In genomic region chr17:30805511-30806059, GRCm38 (mm10) we compare ENCODE assay signal across 17 mouse cellular contexts.
A peak's percentile ranks its signal among the peaks of the same experiment; 100 is the strongest.
DNase-seq lines count a peak whose midpoint lies in the region; ATAC-seq and TF ChIP-seq lines count a peak whose summit lies in the region.
"Had no signal": no experiment of that assay in that cellular context is flagged by ENCODE, and none has a peak within 500 bp of the region (broad histone marks: within the 10 kb centered on the region; RNA-seq: fewer than 3 reads in every experiment).

No protein-coding gene starts in this region.

- TF ChIP-seq CTCF in brain, embryonic 14.5 days (IDR thresholded peaks at IDR 0.05; ENCODE audit: borderline replicate concordance, extremely low read depth, insufficient read depth, insufficient read length): no peak
- TF ChIP-seq CTCF in left cerebral cortex, adult 2 months (IDR thresholded peaks at IDR 0.05): no peak

- no peak overlapping the region for H3K4me3 ChIP-seq in forebrain, embryonic 14.5 days (ENCODE audit: low read depth, low read length)
- no peak overlapping the region for H3K4me3 ChIP-seq in hindbrain, embryonic 14.5 days (replicated peaks; ENCODE audit: low read length)
- no peak overlapping the region for H3K4me3 ChIP-seq in midbrain, embryonic 14.5 days (replicated peaks; ENCODE audit: low read depth, low read length)
- H3K4me3 ChIP-seq in embryonic facial prominence, embryonic 10.5 days: no peak overlapping the region
- H3K4me3 ChIP-seq in left cerebral cortex, adult 2 months: no peak overlapping the region
- H3K4me3 ChIP-seq: heart, embryonic 12.5 days; limb, embryonic 15.5 days; myocyte had no signal

- H3K4me2 ChIP-seq in forebrain, embryonic 14.5 days (ENCODE audit: low read length): peak overlapping the region; percentile 20; the same call in 1 of the 2 replicates
- peak overlapping the region; percentile 12 for H3K4me2 ChIP-seq in hindbrain, embryonic 14.5 days (replicated peaks)
- peak overlapping the region; percentile 16; the same call in 1 of the 2 replicates for H3K4me2 ChIP-seq in midbrain, embryonic 14.5 days (ENCODE audit: low read length)
- H3K4me2 ChIP-seq: heart, embryonic 12.5 days; limb, embryonic 15.5 days had no signal

- H3K9me3 ChIP-seq in forebrain, embryonic 14.5 days (replicated peaks; ENCODE audit: control insufficient read depth, low read length): no peaks in the 10 kb centered on the region
- H3K9me3 ChIP-seq in hindbrain, embryonic 14.5 days (ENCODE audit: control insufficient read depth, low read length): no peaks in the 10 kb centered on the region
- no peaks in the 10 kb centered on the region for H3K9me3 ChIP-seq in midbrain, embryonic 14.5 days (ENCODE audit: control insufficient read depth, low read length)
- H3K9me3 ChIP-seq in embryonic facial prominence, embryonic 10.5 days: 0 out of 2 replicates have a peak, but pooled peaks cover 3% of the 10 kb centered on the region
- H3K9me3 ChIP-seq: heart, embryonic 12.5 days; limb, embryonic 15.5 days had no signal

- no peak for TF ChIP-seq POLR2A in brain, embryonic 14.5 days (IDR thresholded peaks at IDR 0.05; ENCODE audit: borderline replicate concordance, extremely low read depth, insufficient read depth, insufficient read length, poor library complexity, severe bottlenecking)

- H3K9ac ChIP-seq in forebrain, embryonic 14.5 days (ENCODE audit: low read length): 0 out of 2 replicates have a peak overlapping the region, but pooled peaks have one; percentile 0
- peak overlapping the region; percentile 16 for H3K9ac ChIP-seq in hindbrain, embryonic 14.5 days
- H3K9ac ChIP-seq in midbrain, embryonic 14.5 days (replicated peaks; ENCODE audit: low read length): no peak overlapping the region
- H3K9ac ChIP-seq: heart, embryonic 12.5 days; limb, embryonic 15.5 days had no signal

- peak overlapping the region; percentile 69; the same call in 1 of the 2 replicates for H3K27ac ChIP-seq in forebrain, embryonic 14.5 days (ENCODE audit: low read depth, low read length)
- H3K27ac ChIP-seq in hindbrain, embryonic 14.5 days: peak overlapping the region; percentile 77
- H3K27ac ChIP-seq in midbrain, embryonic 14.5 days (replicated peaks; ENCODE audit: low read depth, low read length): peak overlapping the region; percentile 79
- no peak overlapping the region for H3K27ac ChIP-seq in embryonic facial prominence, embryonic 10.5 days (replicated peaks)
- H3K27ac ChIP-seq in left cerebral cortex, adult 2 months: no peak overlapping the region
- H3K27ac ChIP-seq: limb, embryonic 15.5 days had no signal

- no peaks in the 10 kb centered on the region for H3K27me3 ChIP-seq in forebrain, embryonic 14.5 days (replicated peaks; ENCODE audit: control insufficient read depth, insufficient read depth, low read length)
- no peaks in the 10 kb centered on the region for H3K27me3 ChIP-seq in hindbrain, embryonic 14.5 days (ENCODE audit: control insufficient read depth, insufficient read depth, low read length)
- H3K27me3 ChIP-seq in midbrain, embryonic 14.5 days (ENCODE audit: control insufficient read depth, insufficient read depth, low read length): no peaks in the 10 kb centered on the region
- H3K27me3 ChIP-seq in embryonic facial prominence, embryonic 10.5 days (replicated peaks; ENCODE audit: low read depth, poor library complexity, severe bottlenecking): no peaks in the 10 kb centered on the region

- WGBS in forebrain, embryonic 14.5 days: 32% methylated on average over 12 of the region's 12 CpGs
- WGBS in hindbrain, embryonic 14.5 days: 17% methylated on average over 12 of the region's 12 CpGs
- 28% methylated on average over 12 of the region's 12 CpGs for WGBS in midbrain, embryonic 14.5 days
- WGBS in embryonic facial prominence, embryonic 10.5 days: 50% methylated on average over 12 of the region's 12 CpGs

- ATAC-seq in forebrain, embryonic 14.5 days: peak; percentile 45; the same call in 1 of the 2 replicates
- ATAC-seq in hindbrain, embryonic 14.5 days (ENCODE audit: low FRiP score): no peak
- no peak for ATAC-seq in midbrain, embryonic 14.5 days (ENCODE audit: low FRiP score, low TSS enrichment)

- peaks cover 20% of the 10 kb centered on the region for H3K4me1 ChIP-seq in forebrain, embryonic 14.5 days (ENCODE audit: control insufficient read depth, insufficient read depth, low read length)
- peaks cover 36% of the 10 kb centered on the region for H3K4me1 ChIP-seq in hindbrain, embryonic 14.5 days (replicated peaks; ENCODE audit: control insufficient read depth, insufficient read depth, low read length)
- peaks cover 39% of the 10 kb centered on the region for H3K4me1 ChIP-seq in midbrain, embryonic 14.5 days (ENCODE audit: control insufficient read depth, insufficient read depth, low read length)
- peaks cover 10% of the 10 kb centered on the region for H3K4me1 ChIP-seq in embryonic facial prominence, embryonic 10.5 days
- H3K4me1 ChIP-seq: heart, embryonic 12.5 days; limb, embryonic 15.5 days had no signal

- no peaks in the 10 kb centered on the region for H3K36me3 ChIP-seq in forebrain, embryonic 14.5 days (ENCODE audit: control insufficient read depth, insufficient read depth, low read length)
- no peaks in the 10 kb centered on the region for H3K36me3 ChIP-seq in hindbrain, embryonic 14.5 days (replicated peaks; ENCODE audit: control insufficient read depth, insufficient read depth)
- H3K36me3 ChIP-seq in midbrain, embryonic 14.5 days (ENCODE audit: control insufficient read depth, insufficient read depth, low read length): no peaks in the 10 kb centered on the region
- no peaks in the 10 kb centered on the region for H3K36me3 ChIP-seq in embryonic facial prominence, embryonic 10.5 days (replicated peaks)
- H3K36me3 ChIP-seq: heart, embryonic 12.5 days; limb, embryonic 15.5 days had no signal

- peak; percentile 65 for DNase-seq in brain, embryonic 14.5 days (ENCODE audit: low read depth)
- peak; percentile 58 for DNase-seq in forebrain, embryonic 14.5 days (ENCODE audit: low spot score)
- DNase-seq in hindbrain, embryonic 14.5 days (ENCODE audit: low spot score): peak; percentile 56
- peak; percentile 64 for DNase-seq in midbrain, embryonic 14.5 days
- no peak for DNase-seq in embryonic facial prominence, embryonic 10.5 days (ENCODE audit: low spot score)
- DNase-seq in right cerebral cortex, postnatal 10 days (ENCODE audit: low spot score in 2 of 2): no peak
- DNase-seq in left cerebral cortex, adult 2 months (ENCODE audit: extremely low spot score in 1 of 2, low spot score in 2 of 2): no peak
- DNase-seq: cerebellum, adult 11 months; gastrocnemius, postnatal 25 days; kidney, adult 18-20 months; kidney, postnatal 14 days; lung, postnatal 10 days; right cerebral cortex, postnatal 25 days; thymus, postnatal 4 days had no signal

- intact Hi-C loops in left cerebral cortex, adult 2 months (cut with DNase I): no loop called here

Comparison
In these comparisons a context has a peak if more than half of its experiments do, and no peak if none do; other contexts are left out.
1. DNase-seq: peak in brain, embryonic 14.5 days (single experiment), forebrain, embryonic 14.5 days (single experiment), hindbrain, embryonic 14.5 days (single experiment) and midbrain, embryonic 14.5 days (single experiment); none in embryonic facial prominence, embryonic 10.5 days (single experiment), right cerebral cortex, postnatal 10 days (0 of 2) and left cerebral cortex, adult 2 months (0 of 2).
2. H3K27ac ChIP-seq: peak in forebrain, embryonic 14.5 days (single experiment), hindbrain, embryonic 14.5 days (single experiment) and midbrain, embryonic 14.5 days (single experiment); none in embryonic facial prominence, embryonic 10.5 days (single experiment) and left cerebral cortex, adult 2 months (single experiment).
3. Peak in every context shown above with its lines, with median percentiles within 50 percentile points of each other: H3K4me2 ChIP-seq.